Mouse (Mus musculus): ENCODE measurements at regions not wholly inside any gene's neighbourhood (a gene's known extent, or its start where the extent isn't known, plus 50 kb on each side); places are given as distances from the start of the nearest gene placed in this dataset.
A peak's percentile ranks its signal among the peaks of the same experiment; 100 is the strongest.

GRCm38 (mm10) chr12:14415543-14416181, 263.8 kb upstream of the Fam84a start:
- H3K36me3 ChIP-seq: no peaks in the 10 kb centered on the region
- 0 out of 2 replicates have a peak, but pooled peaks cover 4% of the 10 kb centered on the region for H3K9me3 ChIP-seq
- no peak overlapping the region for H3K9ac ChIP-seq
- WGBS: 84% methylated on average over 3 of the region's 3 CpGs
- no peak overlapping the region for H3K27ac ChIP-seq
- no peak for ATAC-seq (ENCODE audit: low FRiP score, low read depth)
- no peaks in the 10 kb centered on the region for H3K27me3 ChIP-seq (replicated peaks)
- no peak overlapping the region for H3K4me2 ChIP-seq (replicated peaks)
- no peaks in the 10 kb centered on the region for H3K4me1 ChIP-seq
- no peak overlapping the region for H3K4me3 ChIP-seq

- 89% methylated on average over 1 of the region's 1 CpGs for WGBS
- ATAC-seq (ENCODE audit: low FRiP score, low read depth): no peak
These were observed 259.2 kb upstream of the Fam84a start for GRCm38 (mm10) chr12:14411102-14411501.

GRCm38 (mm10) chr12:14405796-14406195, 253.9 kb upstream of the Fam84a start:
- ATAC-seq (ENCODE audit: low FRiP score, low read depth): no peak

More at GRCm38 (mm10) chr12:14411102-14411501, 259.2 kb upstream of the Fam84a start:
- Histone ChIP-seq H3K27ac (no peak overlapping the region), H3K4me3 (no peak overlapping the region), H3K36me3 (no peaks in the 10 kb centered on the region), H3K9me3 (no peaks in the 10 kb centered on the region), H3K4me1 (no peaks in the 10 kb centered on the region), H3K4me2 (replicated peaks) (no peak overlapping the region), H3K9ac (no peak overlapping the region), H3K27me3 (replicated peaks) (no peaks in the 10 kb centered on the region; the same call in 1 of the 2 replicates)

GRCm38 (mm10) chr12:14376211-14376610, 224.4 kb upstream of the Fam84a start:
- Histone ChIP-seq H3K4me2 (replicated peaks) (no peak overlapping the region), H3K36me3 (no peaks in the 10 kb centered on the region), H3K9me3 (no peaks in the 10 kb centered on the region), H3K4me1 (no peaks in the 10 kb centered on the region), H3K4me3 (no peak overlapping the region), H3K9ac (no peak overlapping the region), H3K27ac (no peak overlapping the region), H3K27me3 (replicated peaks) (no peaks in the 10 kb centered on the region)
- 94% methylated on average over 6 of the region's 6 CpGs for WGBS
- ATAC-seq (ENCODE audit: low FRiP score, low read depth): no peak

More at GRCm38 (mm10) chr12:14405796-14406195, 253.9 kb upstream of the Fam84a start:
- H3K4me1 ChIP-seq: no peaks in the 10 kb centered on the region
- H3K4me3 ChIP-seq: no peak overlapping the region
- 90% methylated on average over 1 of the region's 1 CpGs for WGBS
- no peak overlapping the region for H3K9ac ChIP-seq
- no peaks in the 10 kb centered on the region for H3K36me3 ChIP-seq
- no peak overlapping the region for H3K27ac ChIP-seq
- H3K27me3 ChIP-seq (replicated peaks): no peaks in the 10 kb centered on the region; the same call in 1 of the 2 replicates
- no peak overlapping the region for H3K4me2 ChIP-seq (replicated peaks)
- no peaks in the 10 kb centered on the region for H3K9me3 ChIP-seq

- Histone ChIP-seq H3K9ac (no peak overlapping the region), H3K4me3 (no peak overlapping the region), H3K4me1 (0 out of 2 replicates have a peak, but pooled peaks cover 4% of the 10 kb centered on the region), H3K4me2 (replicated peaks) (no peak overlapping the region), H3K27ac (no peak overlapping the region), H3K27me3 (replicated peaks) (no peaks in the 10 kb centered on the region), H3K36me3 (no peaks in the 10 kb centered on the region), H3K9me3 (no peaks in the 10 kb centered on the region)
- peak; percentile 75; the same call in 1 of the 2 replicates for ATAC-seq (ENCODE audit: low FRiP score, low read depth)
- WGBS: 29% methylated on average over 5 of the region's 5 CpGs
These were observed 186.5 kb upstream of the Fam84a start for GRCm38 (mm10) chr12:14338244-14338799.

GRCm38 (mm10) chr12:14337813-14338212, 186.0 kb upstream of the Fam84a start:
- 0 out of 2 replicates have a peak, but pooled peaks cover 4% of the 10 kb centered on the region for H3K4me1 ChIP-seq
- no peak overlapping the region for H3K27ac ChIP-seq
- no peak for ATAC-seq (ENCODE audit: low FRiP score, low read depth)
- H3K4me3 ChIP-seq: no peak overlapping the region
- H3K4me2 ChIP-seq (replicated peaks): no peak overlapping the region
- H3K9ac ChIP-seq: no peak overlapping the region
- H3K36me3 ChIP-seq: no peaks in the 10 kb centered on the region
- no peaks in the 10 kb centered on the region for H3K9me3 ChIP-seq
- WGBS: 56% methylated on average over 3 of the region's 3 CpGs
- no peaks in the 10 kb centered on the region for H3K27me3 ChIP-seq (replicated peaks)

GRCm38 (mm10) chr12:14318693-14319092, 166.8 kb upstream of the Fam84a start:
- H3K27me3 ChIP-seq (replicated peaks): no peaks in the 10 kb centered on the region
- no peak overlapping the region for H3K4me3 ChIP-seq
- no peaks in the 10 kb centered on the region for H3K4me1 ChIP-seq
- ATAC-seq (ENCODE audit: low FRiP score, low read depth): no peak
- H3K4me2 ChIP-seq (replicated peaks): no peak overlapping the region
- no peaks in the 10 kb centered on the region for H3K9me3 ChIP-seq
- WGBS: 85% methylated on average over 3 of the region's 3 CpGs
- no peak overlapping the region for H3K27ac ChIP-seq
- no peak overlapping the region for H3K9ac ChIP-seq
- no peaks in the 10 kb centered on the region for H3K36me3 ChIP-seq

GRCm38 (mm10) chr12:14316392-14316791, 164.5 kb upstream of the Fam84a start:
- WGBS: 79% methylated on average over 2 of the region's 2 CpGs
- Histone ChIP-seq H3K9ac (no peak overlapping the region), H3K36me3 (no peaks in the 10 kb centered on the region), H3K4me3 (no peak overlapping the region), H3K4me2 (replicated peaks) (no peak overlapping the region), H3K9me3 (no peaks in the 10 kb centered on the region), H3K4me1 (no peaks in the 10 kb centered on the region), H3K27ac (no peak overlapping the region), H3K27me3 (replicated peaks) (no peaks in the 10 kb centered on the region)
- no peak for ATAC-seq (ENCODE audit: low FRiP score, low read depth)

- ATAC-seq (ENCODE audit: low FRiP score, low read depth): no peak
- no peak overlapping the region for H3K9ac ChIP-seq
- H3K4me3 ChIP-seq: no peak overlapping the region
- WGBS: 80% methylated on average over 5 of the region's 5 CpGs
- H3K9me3 ChIP-seq: no peaks in the 10 kb centered on the region
- H3K4me2 ChIP-seq (replicated peaks): no peak overlapping the region
- H3K36me3 ChIP-seq: no peaks in the 10 kb centered on the region
- H3K27ac ChIP-seq: no peak overlapping the region
- H3K4me1 ChIP-seq: no peaks in the 10 kb centered on the region
- H3K27me3 ChIP-seq (replicated peaks): no peaks in the 10 kb centered on the region
These were observed 163.9 kb upstream of the Fam84a start for GRCm38 (mm10) chr12:14315780-14316179.

- H3K27me3 ChIP-seq (replicated peaks): no peaks in the 10 kb centered on the region
- ATAC-seq (ENCODE audit: low FRiP score, low read depth): no peak
- no peak overlapping the region for H3K9ac ChIP-seq
- H3K4me1 ChIP-seq: no peaks in the 10 kb centered on the region
- H3K4me2 ChIP-seq (replicated peaks): no peak overlapping the region
- H3K9me3 ChIP-seq: no peaks in the 10 kb centered on the region
- H3K36me3 ChIP-seq: no peaks in the 10 kb centered on the region
- 69% methylated on average over 2 of the region's 2 CpGs for WGBS
- H3K4me3 ChIP-seq: no peak overlapping the region
- no peak overlapping the region for H3K27ac ChIP-seq
These were observed 150.6 kb upstream of the Fam84a start for GRCm38 (mm10) chr12:14302366-14302930.

GRCm38 (mm10) chr12:14301676-14302365, 150.0 kb upstream of the Fam84a start:
- 67% methylated on average over 2 of the region's 2 CpGs for WGBS
- Histone ChIP-seq H3K9me3 (no peaks in the 10 kb centered on the region), H3K4me3 (no peak overlapping the region), H3K9ac (no peak overlapping the region), H3K27ac (no peak overlapping the region), H3K36me3 (no peaks in the 10 kb centered on the region), H3K4me1 (no peaks in the 10 kb centered on the region), H3K4me2 (replicated peaks) (no peak overlapping the region), H3K27me3 (replicated peaks) (no peaks in the 10 kb centered on the region)
- ATAC-seq (ENCODE audit: low FRiP score, low read depth): no peak

GRCm38 (mm10) chr12:14292083-14292482, 140.2 kb upstream of the Fam84a start:
- Histone ChIP-seq H3K27ac (no peak overlapping the region), H3K36me3 (no peaks in the 10 kb centered on the region), H3K9me3 (no peaks in the 10 kb centered on the region), H3K9ac (no peak overlapping the region), H3K4me1 (no peaks in the 10 kb centered on the region), H3K4me3 (no peak overlapping the region), H3K27me3 (replicated peaks) (no peaks in the 10 kb centered on the region), H3K4me2 (replicated peaks) (no peak overlapping the region)
- WGBS: 59% methylated on average over 3 of the region's 3 CpGs
- ATAC-seq (ENCODE audit: low FRiP score, low read depth): no peak
